Mouse (Mus musculus) midbrain, postnatal 0 days (tissue): ENCODE measurements around the gene Thrap3. TPM values are rescaled to one million over a fixed set of nuclear protein-coding genes. Genes with fewer than 3 reads are reported as not detected.

Source experiments
- ATAC-seq: fragments of 200-750 bp; cut with Nextera tagmentation; 2 replicates; pipeline ENCODE4 v1.8.0; 2017; ENCODE audit warnings: moderate number of reproducible peaks, mild to moderate bottlenecking, moderate TSS enrichment, moderate library complexity; ENCODE audit not compliant: low FRiP score
- DNase-seq: peaks from one replicate; pipeline ENCODE4 v3.0.0-alpha.2; 2015; ENCODE audit warnings: low spot score
- H3K27ac ChIP-seq: fragments of 300-500 bp; sonication (generic); 2 replicates; pipeline ENCODE4 v1.5.1; 2014; ENCODE audit warnings: low read depth, mild to moderate bottlenecking, low read length, mixed read lengths
- H3K27me3 ChIP-seq: fragments of 300-500 bp; sonication (generic); 2 replicates; pipeline ENCODE4 v1.6.1; 2014; ENCODE audit warnings: low read length, control low read depth, mixed read lengths; ENCODE audit not compliant: insufficient read depth
- H3K36me3 ChIP-seq: fragments of 300-500 bp; sonication (generic); 2 replicates; pipeline ENCODE4 v1.6.1; 2014; ENCODE audit warnings: low read length, control low read depth, mixed read lengths; ENCODE audit not compliant: insufficient read depth
- H3K4me1 ChIP-seq: fragments of 300-500 bp; sonication (generic); 2 replicates; pipeline ENCODE4 v1.6.1; 2014; ENCODE audit warnings: mild to moderate bottlenecking, control low read depth, antibody characterized with exemption, low read length, mixed read lengths; ENCODE audit not compliant: insufficient read depth
- H3K4me2 ChIP-seq: fragments of 300-500 bp; sonication (generic); 2 replicates; pipeline ENCODE4 v1.6.1; 2014; ENCODE audit warnings: low read depth, mild to moderate bottlenecking, low read length, mixed read lengths; ENCODE audit not compliant: poor library complexity, severe bottlenecking
- H3K4me3 ChIP-seq: fragments of 300-500 bp; sonication (generic); 2 replicates; pipeline ENCODE4 v1.5.1; 2014; ENCODE audit warnings: low read depth, mild to moderate bottlenecking, low read length, moderate library complexity
- H3K9ac ChIP-seq: fragments of 300-500 bp; sonication (generic); replicated peaks from 2 replicates; pipeline ENCODE4 v1.6.1; 2014; ENCODE audit warnings: mild to moderate bottlenecking, low read length, moderate library complexity, mixed read lengths; ENCODE audit not compliant: poor library complexity, severe bottlenecking
- H3K9me3 ChIP-seq: fragments of 300-500 bp; sonication (generic); 2 replicates; pipeline ENCODE4 v1.6.1; 2016; ENCODE audit warnings: low read length, control low read depth
- CTCF ChIP-seq: IDR thresholded peaks from 2 replicates; pipeline ENCODE4 v1.5.1; 2016; ENCODE audit warnings: antibody characterized with exemption, mild to moderate bottlenecking
- WGBS: fragments of 180-500 bp; shearing (Covaris S2); extraction: QIAGEN DNeasy Blood & Tissue Kit; methylation state at CpG from one replicate; pipeline ENCODE4 v1.1.7; 2014; 5-methylcytosine and 5-hydroxymethylcytosine counted together
- polyA plus RNA-seq: library from polyadenylated mRNA; unstranded; fragments of >200 nt; fragmentation: Nextera tagmentation; extraction: Ambion mirVana; gene quantifications from 2 replicates; pipeline ENCODE4 v1.2.1, GENCODE M21; 2015
- total RNA-seq: library from RNA; depleted of rRNA; stranded (reverse); fragments of >200 nt; gene quantifications from 2 replicates; pipeline ENCODE4 v1.2.3, GENCODE M21; 2014

Thrap3 gene
- total and polyA plus RNA-seq, 2 experiments from 2014 or later: 94.8 to 162 TPM

DNA sequence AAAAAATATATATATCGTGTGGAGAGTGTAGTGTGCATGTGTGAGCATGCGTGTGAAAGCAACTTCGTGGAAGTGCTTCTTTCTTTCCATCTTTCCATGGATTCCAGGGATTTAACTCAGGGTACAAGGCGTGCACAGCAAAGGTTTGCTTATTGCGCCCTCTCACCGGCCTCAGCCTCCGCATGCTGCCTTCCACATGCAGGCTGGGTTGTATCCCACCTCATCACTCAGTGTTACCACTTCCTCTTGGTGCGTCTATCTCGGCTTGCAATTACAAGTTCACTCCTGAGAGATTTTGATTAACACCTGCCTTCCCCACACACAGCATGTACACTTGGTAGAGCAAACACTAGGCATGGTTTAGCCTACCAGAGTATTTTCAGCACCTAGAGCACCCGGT is 32.6 kb upstream of the Thrap3 start:
- 95% methylated on average over 10 of the region's 10 CpGs for WGBS
- no peaks in the 10 kb centered on the region for H3K9me3 ChIP-seq
- H3K27ac ChIP-seq: no peak overlapping the region
- no peak overlapping the region for H3K4me2 ChIP-seq
- no peak overlapping the region for H3K4me3 ChIP-seq
- H3K27me3 ChIP-seq: no peaks in the 10 kb centered on the region
- peaks cover 88% of the 10 kb centered on the region for H3K36me3 ChIP-seq
- no peak for TF ChIP-seq CTCF
- no peak for ATAC-seq
- 0 out of 2 replicates have a peak, but pooled peaks cover 5% of the 10 kb centered on the region for H3K4me1 ChIP-seq
- H3K9ac ChIP-seq: no peak overlapping the region
- DNase-seq: no peak

DNA sequence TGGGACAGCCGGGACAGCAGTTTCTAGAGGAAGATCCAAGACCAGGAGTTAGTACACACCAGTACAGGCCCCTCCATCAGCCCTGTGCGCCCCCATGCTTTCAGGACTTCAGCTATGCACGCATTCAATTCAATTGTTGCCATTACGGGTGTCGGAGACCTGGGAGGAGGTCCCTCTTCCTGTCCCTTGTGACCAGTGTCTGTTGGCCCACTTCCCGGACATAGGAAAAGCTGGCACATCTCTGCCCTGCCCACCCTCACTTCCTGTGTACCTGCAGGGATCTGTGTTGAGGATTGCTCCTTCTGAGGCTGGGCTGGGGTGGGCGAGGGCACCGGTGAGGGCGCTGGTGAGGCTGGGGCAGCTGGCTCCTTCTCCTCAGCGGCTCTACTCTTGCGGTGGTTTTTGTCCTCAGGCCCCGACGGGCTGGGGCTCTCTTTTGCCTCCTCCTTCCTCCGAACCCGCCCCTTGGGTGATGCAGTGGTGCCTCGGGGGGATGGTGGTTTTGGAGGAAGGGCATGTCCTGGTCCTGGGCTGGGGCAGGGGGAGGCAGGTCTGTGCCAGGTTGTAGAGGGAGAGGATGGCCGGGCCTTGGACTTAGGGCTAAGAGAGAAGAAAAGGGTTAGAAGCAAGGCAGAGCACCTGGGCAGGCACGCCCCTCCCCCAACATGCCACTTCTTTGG is 32.1 kb upstream of the Thrap3 start:
- WGBS: 79% methylated on average over 18 of the region's 18 CpGs
- no peak overlapping the region for H3K4me3 ChIP-seq
- peaks cover 84% of the 10 kb centered on the region for H3K36me3 ChIP-seq
- 0 out of 2 replicates have a peak, but pooled peaks cover 5% of the 10 kb centered on the region for H3K4me1 ChIP-seq
- H3K9ac ChIP-seq: no peak overlapping the region
- TF ChIP-seq CTCF: no peak
- ATAC-seq: no peak
- H3K27ac ChIP-seq: no peak overlapping the region
- DNase-seq: no peak
- H3K27me3 ChIP-seq: no peaks in the 10 kb centered on the region
- no peaks in the 10 kb centered on the region for H3K9me3 ChIP-seq
- no peak overlapping the region for H3K4me2 ChIP-seq

DNA sequence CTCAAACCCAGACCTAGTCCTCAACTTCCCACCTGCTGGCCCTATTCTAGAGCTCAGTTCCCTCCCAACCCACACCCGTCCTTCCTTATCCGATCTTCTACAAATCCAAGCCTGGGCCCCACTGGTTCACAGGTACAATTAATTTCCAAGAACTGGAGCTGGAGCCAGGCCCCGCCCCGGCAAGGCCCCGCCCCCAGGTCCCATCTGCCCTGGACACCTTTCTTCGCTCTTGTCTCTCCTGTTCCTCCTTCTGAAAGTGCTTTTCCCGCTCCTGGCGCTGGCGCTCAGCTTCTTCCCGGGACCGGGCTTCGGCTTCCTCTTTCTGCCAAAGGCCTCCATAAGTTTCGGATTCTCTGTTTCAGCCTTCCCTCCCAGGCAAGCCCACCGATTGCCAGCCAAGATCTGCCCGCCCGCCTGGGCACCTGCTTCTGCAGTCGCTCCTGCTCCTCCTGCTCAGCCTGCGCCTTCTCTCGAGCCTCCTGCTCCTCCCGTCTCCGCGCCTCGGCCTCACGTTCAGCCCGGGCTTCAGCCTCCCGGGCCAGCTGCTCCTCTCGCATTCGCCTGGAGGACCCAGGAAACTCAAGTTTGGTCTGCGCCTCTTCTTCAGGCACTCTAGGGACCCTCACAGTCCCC is 31.2 kb upstream of the Thrap3 start:
- DNase-seq (no peak), ATAC-seq (no peak)
- H3K36me3 ChIP-seq: peaks cover 76% of the 10 kb centered on the region
- no peak for TF ChIP-seq CTCF
- H3K4me2 ChIP-seq: no peak overlapping the region
- no peaks in the 10 kb centered on the region for H3K27me3 ChIP-seq
- no peak overlapping the region for H3K27ac ChIP-seq
- 92% methylated on average over 29 of the region's 29 CpGs for WGBS
- no peak overlapping the region for H3K4me3 ChIP-seq
- H3K9ac ChIP-seq: no peak overlapping the region
- H3K4me1 ChIP-seq: 0 out of 2 replicates have a peak, but pooled peaks cover 5% of the 10 kb centered on the region
- no peaks in the 10 kb centered on the region for H3K9me3 ChIP-seq

DNA sequence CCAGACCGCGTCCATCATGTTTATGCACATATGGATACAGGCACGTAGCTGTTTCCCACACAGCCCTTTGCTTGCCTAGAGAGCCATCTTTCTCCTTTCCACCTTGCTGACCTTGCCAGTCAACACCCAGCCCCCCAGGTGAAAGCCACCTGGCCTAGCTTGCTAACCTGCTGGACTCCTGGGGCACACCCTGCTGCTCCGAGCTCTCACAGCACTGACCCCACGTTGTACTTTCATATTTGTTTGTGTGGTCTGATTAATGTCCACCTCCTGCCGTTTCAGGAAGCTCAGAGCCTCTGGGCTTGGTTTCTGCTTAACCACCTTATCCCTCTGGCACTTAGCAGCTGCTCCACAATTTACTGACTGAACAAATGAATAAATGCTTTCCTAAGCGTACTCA is 27.3 kb upstream of the Thrap3 start:
- Histone ChIP-seq H3K9me3 (no peaks in the 10 kb centered on the region), H3K27ac (no peak overlapping the region), H3K27me3 (no peaks in the 10 kb centered on the region), H3K36me3 (peaks cover 46% of the 10 kb centered on the region), H3K9ac (no peak overlapping the region), H3K4me3 (no peak overlapping the region), H3K4me2 (no peak overlapping the region), H3K4me1 (no peaks in the 10 kb centered on the region)
- ATAC-seq (no peak), DNase-seq (no peak)
- no peak for TF ChIP-seq CTCF
- WGBS: 72% methylated on average over 7 of the region's 7 CpGs

DNA sequence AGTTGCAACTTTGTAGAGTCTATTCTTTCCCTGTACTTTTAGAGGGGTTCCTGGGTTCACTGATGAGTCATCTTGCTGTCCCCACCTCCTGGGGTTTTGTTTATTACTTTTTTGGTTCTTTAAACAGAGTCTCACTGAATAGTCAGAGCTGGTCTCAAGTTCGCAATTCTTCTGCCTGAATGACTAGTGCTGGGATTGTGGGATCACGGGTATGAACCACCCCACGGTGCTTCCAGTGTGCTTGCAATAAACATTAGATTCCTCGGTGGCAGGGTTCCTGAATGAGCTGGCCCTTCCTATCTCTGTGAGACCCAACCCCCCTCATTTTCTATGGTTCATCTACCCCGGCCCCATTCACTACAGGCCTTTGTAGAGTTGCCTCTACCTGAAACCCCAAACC is 25.6 kb upstream of the Thrap3 start:
- ATAC-seq (no peak), DNase-seq (no peak)
- H3K36me3 ChIP-seq: peaks cover 29% of the 10 kb centered on the region
- TF ChIP-seq CTCF: no peak
- no peak overlapping the region for H3K4me2 ChIP-seq
- H3K9ac ChIP-seq: no peak overlapping the region
- H3K27ac ChIP-seq: no peak overlapping the region
- H3K4me3 ChIP-seq: no peak overlapping the region
- H3K4me1 ChIP-seq: no peaks in the 10 kb centered on the region
- 32% methylated on average over 5 of the region's 5 CpGs for WGBS
- H3K9me3 ChIP-seq: no peaks in the 10 kb centered on the region
- H3K27me3 ChIP-seq: no peaks in the 10 kb centered on the region

DNA sequence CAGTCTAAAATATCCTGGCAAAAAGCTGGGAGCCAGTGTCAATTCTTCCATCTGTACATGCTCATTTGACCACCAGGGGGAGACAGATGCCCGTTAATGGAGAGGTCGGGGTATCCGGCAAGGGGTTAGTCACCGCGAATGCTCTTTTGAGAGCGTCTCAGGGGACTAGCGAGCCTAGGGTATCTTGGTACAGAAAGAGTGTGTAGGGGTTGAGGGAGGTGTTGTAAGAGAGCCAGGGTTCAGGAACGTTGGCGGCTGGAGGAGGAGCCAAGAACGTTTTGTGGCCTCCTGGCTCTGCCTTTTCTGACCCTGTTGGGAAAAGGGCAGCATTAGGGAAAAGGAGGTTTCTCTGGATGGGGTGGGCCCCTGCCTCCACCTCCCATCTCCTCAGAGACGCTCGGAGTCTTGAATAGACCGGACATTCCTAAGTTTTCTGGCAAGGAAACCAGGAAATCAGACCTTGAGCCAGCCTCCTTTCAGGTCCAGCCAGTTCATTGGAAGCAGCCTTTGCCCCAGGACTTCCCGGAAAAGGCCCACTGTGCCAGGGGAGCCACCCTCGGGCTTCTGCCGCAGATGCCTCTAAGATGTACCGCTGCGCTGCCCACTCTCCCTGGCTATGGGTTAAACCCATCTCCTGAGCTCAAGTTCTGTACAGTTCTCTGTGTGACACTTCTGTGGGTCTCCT is 24.7 kb upstream of the Thrap3 start:
- peak overlapping the region; percentile 51 for H3K4me2 ChIP-seq
- peak overlapping the region; percentile 20 for H3K4me3 ChIP-seq
- ATAC-seq: peak; percentile 73; the same call in 1 of the 2 replicates
- peak; percentile 89 for DNase-seq
- no peak overlapping the region for H3K27ac ChIP-seq
- peak; percentile 97 for TF ChIP-seq CTCF
- 9% methylated on average over 18 of the region's 18 CpGs for WGBS
- peaks cover 20% of the 10 kb centered on the region for H3K36me3 ChIP-seq
- 0 out of 2 replicates have a peak overlapping the region, but pooled peaks have one; percentile 24 for H3K9ac ChIP-seq
- no peaks in the 10 kb centered on the region for H3K27me3 ChIP-seq
- H3K9me3 ChIP-seq: no peaks in the 10 kb centered on the region
- H3K4me1 ChIP-seq: no peaks in the 10 kb centered on the region
